Mouse (Mus musculus) spleen, adult 2 months (tissue): Measurements from ENCODE around the gene Adgrg1.

Experiments
- CTCF ChIP-seq: fragments of 200-500 bp; IDR thresholded peaks from 2 replicates; pipeline ENCODE4 v1.5.1; 2011; ENCODE audit warnings: mild to moderate bottlenecking, inconsistent platforms; ENCODE audit not compliant: insufficient read depth, insufficient read length, insufficient replicate concordance; ENCODE audit errors: extremely low read depth
- POLR2A ChIP-seq: fragments of 200-500 bp; IDR thresholded peaks from 2 replicates; pipeline ENCODE4 v1.6.1; 2011; ENCODE audit warnings: low read depth, low read length, inconsistent platforms

GRCm38 (mm10) chr8:94950458-94950857 lies 24.1 kb upstream of the Adgrg1 start:
- no peak for TF ChIP-seq CTCF
- no peak for TF ChIP-seq POLR2A
